Mouse (Mus musculus): ENCODE data around the gene Cyp2w1.

Cyp2w1 gene

GRCm38 (mm10) chr5:139352317-139352716 lies at the start of gene Cyp2w1:
Gene Cyp2w1 (plus strand): TSS chr5:139352617.
- no peak for DNase-seq (ENCODE audit: low read depth in 2 of 2, low spot score in 2 of 2)

GRCm38 (mm10) chr5:139303646-139304061 lies 48.8 kb upstream of the Cyp2w1 start:
- no peak for DNase-seq (ENCODE audit: low read depth in 2 of 2, low spot score in 2 of 2)

- DNase-seq (ENCODE audit: low read depth in 2 of 2, low spot score in 2 of 2): no peak
These were observed 42.5 kb upstream of the Cyp2w1 start for GRCm38 (mm10) chr5:139309946-139310345.

GRCm38 (mm10) chr5:139310477-139310876 lies 41.9 kb upstream of the Cyp2w1 start:
- DNase-seq (ENCODE audit: low read depth in 2 of 2, low spot score in 2 of 2): no peak

- no peak for DNase-seq (ENCODE audit: low read depth in 2 of 2, low spot score in 2 of 2)
These were observed 40.6 kb upstream of the Cyp2w1 start for GRCm38 (mm10) chr5:139311822-139312221.

- no peak for DNase-seq (ENCODE audit: low read depth in 2 of 2, low spot score in 2 of 2)
These were observed 38.9 kb upstream of the Cyp2w1 start for GRCm38 (mm10) chr5:139313536-139313935.

GRCm38 (mm10) chr5:139314941-139315642 lies 37.3 kb upstream of the Cyp2w1 start:
- no peak for DNase-seq (ENCODE audit: low read depth in 2 of 2, low spot score in 2 of 2)

GRCm38 (mm10) chr5:139316982-139317675 lies 35.3 kb upstream of the Cyp2w1 start:
- DNase-seq (ENCODE audit: low read depth in 2 of 2, low spot score in 2 of 2): no peak

- DNase-seq (ENCODE audit: low read depth in 2 of 2, low spot score in 2 of 2): no peak
These were observed 34.5 kb upstream of the Cyp2w1 start for GRCm38 (mm10) chr5:139317751-139318504.

GRCm38 (mm10) chr5:139320424-139320823 lies 32.0 kb upstream of the Cyp2w1 start:
- DNase-seq (ENCODE audit: low read depth in 2 of 2, low spot score in 2 of 2): no peak

- no peak for DNase-seq (ENCODE audit: low read depth in 2 of 2, low spot score in 2 of 2)
These were observed 31.1 kb upstream of the Cyp2w1 start for GRCm38 (mm10) chr5:139321331-139321730.

GRCm38 (mm10) chr5:139323260-139323924 lies 29.0 kb upstream of the Cyp2w1 start:
- no peak for DNase-seq (ENCODE audit: low read depth in 2 of 2, low spot score in 2 of 2)

- no peak for DNase-seq (ENCODE audit: low read depth in 2 of 2, low spot score in 2 of 2)
These were observed 28.3 kb upstream of the Cyp2w1 start for GRCm38 (mm10) chr5:139324045-139324491.

- no peak for DNase-seq (ENCODE audit: low read depth in 2 of 2, low spot score in 2 of 2)
These were observed 27.6 kb upstream of the Cyp2w1 start for GRCm38 (mm10) chr5:139324691-139325394.

- DNase-seq (ENCODE audit: low read depth in 2 of 2, low spot score in 2 of 2): peak; percentile 16 to 32
These were observed 26.9 kb upstream of the Cyp2w1 start, which contains the start of gene Adap1 for GRCm38 (mm10) chr5:139325395-139325966. Gene Adap1 (minus strand): TSS chr5:139325622.

- DNase-seq (ENCODE audit: low read depth in 2 of 2, low spot score in 2 of 2): no peak
These were observed 26.2 kb upstream of the Cyp2w1 start for GRCm38 (mm10) chr5:139326111-139326696.

GRCm38 (mm10) chr5:139326986-139327633 lies 25.3 kb upstream of the Cyp2w1 start:
- no peak for DNase-seq (ENCODE audit: low read depth in 2 of 2, low spot score in 2 of 2)

GRCm38 (mm10) chr5:139327634-139328020 lies 24.8 kb upstream of the Cyp2w1 start:
- no peak for DNase-seq (ENCODE audit: low read depth in 2 of 2, low spot score in 2 of 2)

GRCm38 (mm10) chr5:139330766-139331165 lies 21.7 kb upstream of the Cyp2w1 start:
- no peak for DNase-seq (ENCODE audit: low read depth in 2 of 2, low spot score in 2 of 2)
